Mouse (Mus musculus): ENCODE measurements around the gene Thada.

DNA sequence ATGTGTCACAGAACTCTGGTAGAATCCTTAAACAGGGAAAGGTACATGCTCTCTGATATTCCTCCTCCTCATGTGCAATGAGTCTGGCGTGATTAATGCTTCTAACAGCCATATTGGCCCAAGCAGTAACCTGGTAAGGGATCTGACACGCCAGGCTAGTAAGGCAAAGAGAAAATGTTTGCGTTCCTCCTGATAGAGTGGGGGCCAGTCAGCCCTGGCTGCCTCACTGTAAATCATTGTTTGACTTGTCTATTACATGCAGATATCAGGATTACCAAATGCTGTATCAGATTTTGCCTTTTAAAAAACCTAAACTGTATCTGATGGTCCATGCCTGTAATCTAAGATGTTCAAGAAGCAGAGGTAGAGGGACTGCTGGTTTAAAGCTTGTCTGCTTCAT is 252.5 kb downstream of the Thada start:
- TF ChIP-seq CTCF (IDR thresholded peaks at IDR 0.05; ENCODE audit: low read depth) (no peak), EP300 (optimal IDR thresholded peaks at IDR 0.05) (no peak)

All from stomach, postnatal 0 days (tissue).